Mouse (Mus musculus): ENCODE measurements around the gene Rsph6a. TPM values are rescaled to one million over a fixed set of nuclear protein-coding genes. Genes with fewer than 3 reads are reported as not detected.
"Not testable (repeated sequence)": the region's sequence is repeated elsewhere in the genome, so short reads cannot be mapped to it uniquely, and the experiment has no call there.

Rsph6a gene
- polyA plus RNA-seq, 1 experiment, result 0.04 TPM

- peaks cover 19% of the 10 kb centered on the region for H3K27me3 ChIP-seq (ENCODE audit: control insufficient read depth, insufficient read depth, insufficient read length)
- H3K4me3 ChIP-seq, result no peak overlapping the region
- H3ac ChIP-seq (ENCODE audit: control insufficient read depth, insufficient read length), result no peak overlapping the region
- H3K4me2 ChIP-seq (ENCODE audit: low read depth), result no peak overlapping the region
- no peaks in the 10 kb centered on the region for H3K79me2 ChIP-seq (ENCODE audit: control insufficient read depth, insufficient read depth)
- H3K36me3 ChIP-seq (ENCODE audit: control insufficient read depth, insufficient read depth), result no peaks in the 10 kb centered on the region
- TF ChIP-seq SRF (IDR thresholded peaks at IDR 0.05; ENCODE audit: control insufficient read depth, insufficient read length, low read depth) (no peak), MYOG (IDR thresholded peaks at IDR 0.05; ENCODE audit: control insufficient read depth in 1 of 3, insufficient read depth in 1 of 3, insufficient read length in 2 of 3, low read depth in 2 of 3) (no peak), CEBPB (IDR thresholded peaks at IDR 0.05; ENCODE audit: insufficient read depth, poor library complexity, severe bottlenecking) (no peak), POLR2A (IDR thresholded peaks at IDR 0.05; ENCODE audit: insufficient read length, low read depth) (no peak), TCF12 (IDR thresholded peaks at IDR 0.05; ENCODE audit: insufficient read depth, poor library complexity, severe bottlenecking) (no peak), USF1 (IDR thresholded peaks at IDR 0.05; ENCODE audit: low read depth) (no peak), E2F4 (IDR thresholded peaks at IDR 0.05; ENCODE audit: insufficient read depth) (no peak), REST (IDR thresholded peaks at IDR 0.05; ENCODE audit: insufficient read depth, insufficient read length) (no peak)
Observed at GRCm38 (mm10) chr7:19068707-19069106, 14.2 kb downstream of the Rsph6a start.

- H3K4me2 ChIP-seq (ENCODE audit: low read depth), result no peak overlapping the region
- H3K4me3 ChIP-seq, result no peak overlapping the region
- peaks cover 16% of the 10 kb centered on the region for H3K27me3 ChIP-seq (ENCODE audit: control insufficient read depth, insufficient read depth, insufficient read length)
- no peak for TF ChIP-seq CEBPB (IDR thresholded peaks at IDR 0.05; ENCODE audit: insufficient read depth, poor library complexity, severe bottlenecking)
- no peak for TF ChIP-seq SRF (IDR thresholded peaks at IDR 0.05; ENCODE audit: control insufficient read depth, insufficient read length, low read depth)
- TF ChIP-seq MYOD1 (IDR thresholded peaks at IDR 0.05; ENCODE audit: control insufficient read depth in 1 of 3, insufficient read length in 2 of 3, low read depth in 2 of 3), result no peak
- TF ChIP-seq MAX (IDR thresholded peaks at IDR 0.05; ENCODE audit: low read depth), result no peak
- no peak for TF ChIP-seq USF1 (IDR thresholded peaks at IDR 0.05; ENCODE audit: low read depth)
- TF ChIP-seq POLR2A (IDR thresholded peaks at IDR 0.05; ENCODE audit: insufficient read length, low read depth), result no peak
- TF ChIP-seq POLR2AphosphoS2 (IDR thresholded peaks at IDR 0.05; ENCODE audit: insufficient read length, low read depth), result no peak
- TF ChIP-seq REST (IDR thresholded peaks at IDR 0.05; ENCODE audit: insufficient read depth, insufficient read length), result no peak
- no peak for TF ChIP-seq MYOG (IDR thresholded peaks at IDR 0.05; ENCODE audit: control insufficient read depth in 1 of 3, insufficient read depth in 1 of 3, insufficient read length in 2 of 3, low read depth in 2 of 3)
- no peak for TF ChIP-seq E2F4 (IDR thresholded peaks at IDR 0.05; ENCODE audit: insufficient read depth)
- no peak for TF ChIP-seq TCF3 (IDR thresholded peaks at IDR 0.05; ENCODE audit: insufficient read length, low read depth)
- TF ChIP-seq TCF12 (IDR thresholded peaks at IDR 0.05; ENCODE audit: insufficient read depth, poor library complexity, severe bottlenecking), result no peak
- no peaks in the 10 kb centered on the region for H3K79me2 ChIP-seq (ENCODE audit: control insufficient read depth, insufficient read depth)
- no peaks in the 10 kb centered on the region for H3K36me3 ChIP-seq (ENCODE audit: control insufficient read depth, insufficient read depth)
- no peak overlapping the region for H3ac ChIP-seq (ENCODE audit: control insufficient read depth, insufficient read length)
Observed at GRCm38 (mm10) chr7:19069500-19069899, 15.0 kb downstream of the Rsph6a start.

DNA sequence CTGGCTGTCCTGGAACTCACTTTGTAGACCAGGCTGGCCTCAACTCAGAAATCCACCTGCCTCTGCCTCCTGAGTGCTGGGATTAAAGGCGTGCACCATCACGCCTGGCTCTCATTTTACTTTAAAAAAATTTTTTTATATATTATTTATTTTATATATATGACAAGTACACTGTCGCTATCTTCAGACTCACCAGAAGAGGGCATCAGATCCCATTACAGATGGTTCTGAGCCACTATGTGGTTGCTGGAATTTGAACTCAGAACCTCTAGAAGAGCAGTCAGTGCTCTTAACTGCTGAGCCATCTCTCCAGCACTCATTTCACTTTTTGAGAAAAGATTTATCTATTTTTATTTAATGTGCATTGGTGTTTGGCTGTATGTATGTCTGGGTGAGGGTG, 16.5 kb downstream of the Rsph6a start:
- H3K27me3 ChIP-seq (ENCODE audit: control insufficient read depth, insufficient read depth, insufficient read length); H3K36me3 ChIP-seq (ENCODE audit: control insufficient read depth, insufficient read depth); H3K4me3 ChIP-seq; H3K4me2 ChIP-seq (ENCODE audit: low read depth); H3K79me2 ChIP-seq (ENCODE audit: control insufficient read depth, insufficient read depth); H3ac ChIP-seq (ENCODE audit: control insufficient read depth, insufficient read length): not testable (repeated sequence)

GRCm38 (mm10) chr7:19073504-19073903, 19.0 kb downstream of the Rsph6a start:
- Histone ChIP-seq H3K4me3 (no peak overlapping the region), H3K79me2 (ENCODE audit: control insufficient read depth, insufficient read depth) (peaks cover 26% of the 10 kb centered on the region), H3K4me2 (ENCODE audit: low read depth) (no peak overlapping the region), H3ac (ENCODE audit: control insufficient read depth, insufficient read length) (no peak overlapping the region), H3K36me3 (ENCODE audit: control insufficient read depth, insufficient read depth) (no peaks in the 10 kb centered on the region), H3K27me3 (ENCODE audit: control insufficient read depth, insufficient read depth, insufficient read length) (no peaks in the 10 kb centered on the region)
- TF ChIP-seq REST (IDR thresholded peaks at IDR 0.05; ENCODE audit: insufficient read depth, insufficient read length) (no peak), TCF12 (IDR thresholded peaks at IDR 0.05; ENCODE audit: insufficient read depth, poor library complexity, severe bottlenecking) (no peak)

- no peaks in the 10 kb centered on the region for H3K36me3 ChIP-seq (ENCODE audit: control insufficient read depth, insufficient read depth)
- H3K4me3 ChIP-seq, result no peak overlapping the region
- peaks cover 31% of the 10 kb centered on the region for H3K79me2 ChIP-seq (ENCODE audit: control insufficient read depth, insufficient read depth)
- H3K4me2 ChIP-seq (ENCODE audit: low read depth), result no peak overlapping the region
- no peak for TF ChIP-seq MYOD1 (IDR thresholded peaks at IDR 0.05; ENCODE audit: control insufficient read depth in 1 of 3, insufficient read length in 2 of 3, low read depth in 2 of 3)
- TF ChIP-seq SRF (IDR thresholded peaks at IDR 0.05; ENCODE audit: control insufficient read depth, insufficient read length, low read depth), result no peak
- TF ChIP-seq TCF3 (IDR thresholded peaks at IDR 0.05; ENCODE audit: insufficient read length, low read depth), result no peak
- TF ChIP-seq REST (IDR thresholded peaks at IDR 0.05; ENCODE audit: insufficient read depth, insufficient read length), result no peak
- no peak for TF ChIP-seq POLR2AphosphoS2 (IDR thresholded peaks at IDR 0.05; ENCODE audit: insufficient read length, low read depth)
- TF ChIP-seq MYOG (IDR thresholded peaks at IDR 0.05; ENCODE audit: control insufficient read depth in 1 of 3, insufficient read depth in 1 of 3, insufficient read length in 2 of 3, low read depth in 2 of 3), result no peak
- no peak for TF ChIP-seq CEBPB (IDR thresholded peaks at IDR 0.05; ENCODE audit: insufficient read depth, poor library complexity, severe bottlenecking)
- TF ChIP-seq E2F4 (IDR thresholded peaks at IDR 0.05; ENCODE audit: insufficient read depth), result no peak
- TF ChIP-seq TCF12 (IDR thresholded peaks at IDR 0.05; ENCODE audit: insufficient read depth, poor library complexity, severe bottlenecking), result no peak
- no peak for TF ChIP-seq POLR2A (IDR thresholded peaks at IDR 0.05; ENCODE audit: insufficient read length, low read depth)
- TF ChIP-seq MAX (IDR thresholded peaks at IDR 0.05; ENCODE audit: low read depth), result no peak
- no peak for TF ChIP-seq USF1 (IDR thresholded peaks at IDR 0.05; ENCODE audit: low read depth)
- H3ac ChIP-seq (ENCODE audit: control insufficient read depth, insufficient read length), result no peak overlapping the region
- H3K27me3 ChIP-seq (ENCODE audit: control insufficient read depth, insufficient read depth, insufficient read length), result no peaks in the 10 kb centered on the region
Observed at GRCm38 (mm10) chr7:19074494-19074893, 20.0 kb downstream of the Rsph6a start.
